Mouse (Mus musculus) T-helper 1 cell (primary cell): ENCODE results near the gene Hsph1.

Experiments used
- in situ Hi-C: fragments of 300-600 bp; cut with MboI, MseI; formaldehyde crosslinking; loops from one replicate; pipeline ENCODE4 v1.15.1; 2025; ENCODE audit warnings: high pct_unique_total_duplicates

The Hsph1 gene

DNA sequence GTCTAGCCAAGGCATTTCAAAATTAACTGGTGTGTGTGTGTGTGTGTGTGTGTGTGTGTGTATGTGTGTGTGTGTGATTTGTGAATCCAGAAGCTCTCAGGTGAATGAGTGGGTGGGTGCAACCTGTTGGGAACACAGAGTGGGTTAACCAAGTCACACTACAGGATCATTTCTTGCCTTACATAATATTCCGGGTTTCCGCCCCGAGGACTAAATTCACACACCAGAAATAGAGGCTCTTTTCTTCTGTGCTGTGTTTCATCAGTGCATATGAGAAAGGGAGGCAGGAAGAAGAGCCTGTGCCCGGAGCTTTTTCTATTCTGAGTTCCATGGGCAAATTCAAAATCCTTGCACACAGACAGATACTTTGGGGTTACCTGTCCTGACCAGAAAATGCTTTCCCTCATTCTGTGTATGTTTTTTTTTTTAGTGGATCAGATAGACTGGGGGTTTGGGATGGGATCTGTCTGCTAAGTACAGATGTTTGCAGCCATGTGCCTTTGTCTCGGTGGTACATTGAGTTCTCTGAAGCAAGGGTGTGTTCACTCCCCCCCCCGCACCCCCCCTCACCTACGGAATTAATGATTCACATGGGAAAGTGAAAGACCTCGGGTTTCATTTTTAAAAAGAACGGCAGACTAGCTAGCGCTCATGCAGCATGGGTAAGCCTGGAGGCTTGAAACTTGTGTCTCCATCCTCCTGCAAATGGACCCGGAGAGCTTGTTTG is 6.8 kb upstream of the Hsph1 start:
- in situ Hi-C loops = no loop called here

GRCm38 (mm10) chr5:149642366-149642765 is 6.2 kb upstream of the Hsph1 start:
- in situ Hi-C loops = no loop called here

GRCm38 (mm10) chr5:149641277-149641892 is 5.2 kb upstream of the Hsph1 start:
- in situ Hi-C loops = no loop called here

GRCm38 (mm10) chr5:149637306-149637705 is 1.1 kb upstream of the Hsph1 start:
- in situ Hi-C loops = loop anchor here (5.0 to 10.0 kb wide), 2 partner anchors 40 to 1243 kb away; partner anchors contain the start of genes B3glct and Slc7a1

GRCm38 (mm10) chr5:149635556-149635955 is 620 bp downstream of the Hsph1 start:
- in situ Hi-C loops = loop anchor here (5.0 to 10.0 kb wide), 2 partner anchors 42 to 1241 kb away; partner anchors contain the start of genes B3glct and Slc7a1

- in situ Hi-C loops = loop anchor here (5.0 to 10.0 kb wide), 2 partner anchors 43 to 1240 kb away; partner anchors contain the start of genes B3glct and Slc7a1
Measured at GRCm38 (mm10) chr5:149634409-149635035, 1.7 kb downstream of the Hsph1 start.

DNA sequence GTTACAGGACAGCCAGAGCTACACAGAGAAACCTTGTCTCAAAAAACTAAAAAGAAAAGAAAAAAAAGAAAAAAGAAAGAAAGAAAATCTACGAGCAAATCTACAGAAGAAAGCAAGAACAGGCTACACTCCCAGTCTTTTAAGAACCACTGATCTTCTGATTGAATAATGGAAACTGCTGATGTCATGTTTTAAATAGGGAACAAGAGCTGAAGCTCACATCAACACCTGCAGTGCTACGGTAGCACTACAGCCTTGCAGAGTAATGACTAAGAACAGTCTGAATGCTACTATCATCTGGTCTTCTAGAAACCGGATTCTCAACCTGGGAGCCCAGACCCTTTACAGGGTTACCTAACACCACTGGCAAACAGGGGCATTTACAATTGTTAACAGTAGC is 10.6 kb downstream of the Hsph1 start:
- in situ Hi-C loops = no loop called here

- in situ Hi-C loops = no loop called here
Measured at GRCm38 (mm10) chr5:149623815-149624675, 12.1 kb downstream of the Hsph1 start.

DNA sequence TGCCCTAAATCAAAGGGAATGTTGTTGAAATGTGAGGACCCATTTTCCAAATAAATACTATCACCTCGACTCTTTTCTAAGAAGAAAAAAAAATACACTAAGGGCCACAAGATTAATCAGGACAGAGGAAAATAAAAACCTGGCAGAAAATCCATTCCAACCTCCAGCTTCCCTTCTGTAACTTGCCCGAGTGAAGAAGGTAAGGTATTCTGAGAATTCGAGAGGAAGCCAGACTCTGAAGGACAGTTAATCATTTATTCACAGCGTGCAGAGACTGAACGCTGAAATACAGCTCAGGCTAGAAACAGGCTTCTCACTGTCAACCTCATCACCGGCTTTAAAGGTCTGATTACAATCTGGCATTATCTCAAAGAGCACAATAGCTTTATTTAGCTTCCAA is 13.5 kb downstream of the Hsph1 start:
- in situ Hi-C loops = no loop called here

DNA sequence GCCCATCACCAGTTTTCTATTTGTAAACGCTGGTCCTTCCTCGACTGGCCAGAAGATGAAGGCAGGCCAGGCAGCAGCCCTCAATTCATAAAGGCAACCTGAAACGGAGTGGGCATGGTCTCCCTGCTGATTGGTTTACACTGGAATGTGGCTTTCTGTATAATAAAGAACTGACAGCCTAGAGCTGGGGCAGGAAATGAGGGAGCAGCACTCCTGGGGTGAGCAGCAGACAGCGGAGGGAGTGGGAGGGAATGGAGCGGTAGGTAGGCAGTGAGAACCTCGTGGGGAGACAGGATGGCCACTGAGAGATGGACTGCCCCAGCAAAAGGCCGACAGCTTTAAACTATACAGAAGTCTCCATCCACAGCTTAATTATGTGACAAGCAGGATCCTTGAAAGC is 14.0 kb downstream of the Hsph1 start:
- in situ Hi-C loops = no loop called here

DNA sequence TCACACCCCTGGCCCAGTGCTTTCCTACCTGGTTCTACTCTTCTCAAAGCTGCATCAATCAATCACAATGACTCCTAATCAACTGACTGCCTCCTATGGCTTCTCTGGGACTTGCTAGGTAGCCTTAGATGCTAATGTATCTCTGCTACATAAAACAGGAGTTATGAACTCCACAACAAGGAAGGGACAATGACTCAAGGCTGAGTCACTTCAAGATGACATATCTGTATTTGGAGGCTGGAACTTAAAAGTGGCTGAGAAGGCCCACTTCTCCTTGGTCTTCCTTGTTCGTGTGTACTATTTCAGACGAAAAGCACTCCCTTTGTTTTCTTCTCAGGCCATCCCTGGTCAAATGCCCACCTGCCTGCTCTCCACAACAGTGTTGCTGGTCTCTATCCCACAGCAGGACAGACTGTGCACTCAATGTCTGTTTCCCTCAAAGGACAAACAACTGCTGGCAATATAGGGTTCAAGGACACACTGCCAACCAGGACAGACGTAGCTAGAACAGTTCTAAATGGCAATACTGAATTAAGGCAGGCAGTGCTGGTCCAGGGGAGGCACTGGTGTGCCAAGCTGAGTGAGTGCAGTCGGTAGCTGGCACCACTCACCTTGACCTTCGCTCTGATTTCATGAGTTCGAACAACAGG is 18.3 kb downstream of the Hsph1 start:
- in situ Hi-C loops = no loop called here

DNA sequence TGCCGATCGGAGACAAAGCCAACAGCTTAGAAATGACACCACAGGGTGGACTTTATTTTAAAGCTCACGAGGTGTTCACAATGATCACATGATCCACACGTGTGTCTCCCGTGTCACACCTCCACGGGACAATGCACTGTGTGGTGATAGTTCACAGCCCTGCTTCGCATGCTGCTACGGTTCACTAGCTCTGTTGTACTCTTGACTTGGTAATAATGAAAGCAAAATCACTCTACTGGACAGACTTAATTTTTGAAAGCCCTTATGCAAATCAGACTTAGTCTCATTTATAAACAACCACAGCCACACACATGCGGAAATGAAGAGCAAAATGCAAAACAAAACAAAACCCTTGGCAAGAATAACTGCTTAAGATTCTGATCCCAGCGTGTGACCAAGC is 19.4 kb downstream of the Hsph1 start:
- in situ Hi-C loops = no loop called here

DNA sequence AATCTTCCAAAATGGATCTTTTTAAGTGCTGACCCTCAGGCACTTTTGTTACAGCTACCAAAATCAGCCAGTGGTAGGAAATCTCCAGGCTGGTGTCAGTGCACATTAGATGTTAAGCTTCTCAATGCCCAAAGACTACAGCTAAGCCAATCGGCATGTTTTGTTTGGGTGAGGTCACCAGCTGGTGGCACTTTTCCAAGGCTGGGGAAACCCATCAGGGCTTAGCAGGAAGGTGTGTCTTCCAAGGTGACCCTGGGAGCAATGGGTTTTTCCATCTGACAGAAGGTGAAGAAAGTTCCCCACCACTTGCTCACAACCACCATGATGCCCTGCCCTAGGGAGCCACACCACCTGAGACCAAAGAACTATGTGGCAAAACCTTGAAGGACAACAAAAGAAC is 20.0 kb downstream of the Hsph1 start:
- in situ Hi-C loops = no loop called here

- in situ Hi-C loops = no loop called here
Measured at GRCm38 (mm10) chr5:149612740-149613139, 23.4 kb downstream of the Hsph1 start.

DNA sequence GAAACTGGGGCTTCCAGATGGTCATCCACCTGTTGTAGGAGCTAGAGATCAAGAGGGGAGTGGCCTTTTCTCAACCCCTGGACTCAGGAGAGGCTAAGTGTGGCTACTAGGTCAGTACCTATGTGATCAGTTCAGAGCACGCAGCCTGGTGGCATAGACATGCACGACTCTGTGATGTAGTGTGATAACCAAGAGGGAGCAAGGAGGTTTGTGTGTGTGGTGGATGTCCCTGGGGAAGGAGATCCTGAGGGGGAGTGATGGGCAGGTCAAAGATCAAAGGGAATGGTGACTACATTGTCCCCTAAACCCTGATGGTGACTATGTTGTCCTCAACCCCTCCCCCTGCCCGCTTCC is 24.0 kb downstream of the Hsph1 start:
- in situ Hi-C loops = no loop called here

DNA sequence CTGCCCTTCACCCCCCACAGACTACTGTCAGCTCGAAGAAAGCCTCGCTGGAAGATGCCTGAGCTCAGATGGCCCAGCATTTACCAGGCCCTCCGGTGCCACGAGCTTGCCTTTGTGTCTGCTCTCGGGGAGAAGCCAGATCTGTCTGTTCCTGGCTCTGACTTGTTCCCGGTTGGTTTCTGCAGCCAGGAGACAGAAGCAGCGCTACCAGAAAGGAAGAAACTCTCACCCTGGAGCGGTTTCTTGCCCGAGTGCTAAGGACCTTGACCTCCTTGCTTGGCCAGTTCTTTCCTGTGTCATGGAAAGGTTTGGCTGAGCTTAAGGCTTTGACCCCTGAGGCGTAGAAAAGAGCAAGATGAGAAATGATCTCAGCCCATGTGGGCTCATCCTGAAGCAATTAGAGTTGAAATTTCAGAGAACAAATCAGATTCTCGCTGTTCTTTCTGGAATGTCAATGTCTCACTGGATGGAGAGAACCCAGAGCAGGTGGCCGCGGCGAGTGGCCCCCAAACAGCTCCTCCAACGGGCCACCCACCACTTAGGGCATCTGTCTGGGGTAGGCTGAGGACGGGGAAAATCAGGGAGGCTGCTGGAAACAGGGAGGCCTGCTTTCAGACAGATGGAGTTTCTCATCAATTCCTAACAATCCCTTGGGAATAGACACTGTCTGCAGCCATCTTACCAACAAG is 24.6 kb downstream of the Hsph1 start:
- in situ Hi-C loops = no loop called here

- in situ Hi-C loops = no loop called here
Measured at GRCm38 (mm10) chr5:149607083-149607720, 29.0 kb downstream of the Hsph1 start.

DNA sequence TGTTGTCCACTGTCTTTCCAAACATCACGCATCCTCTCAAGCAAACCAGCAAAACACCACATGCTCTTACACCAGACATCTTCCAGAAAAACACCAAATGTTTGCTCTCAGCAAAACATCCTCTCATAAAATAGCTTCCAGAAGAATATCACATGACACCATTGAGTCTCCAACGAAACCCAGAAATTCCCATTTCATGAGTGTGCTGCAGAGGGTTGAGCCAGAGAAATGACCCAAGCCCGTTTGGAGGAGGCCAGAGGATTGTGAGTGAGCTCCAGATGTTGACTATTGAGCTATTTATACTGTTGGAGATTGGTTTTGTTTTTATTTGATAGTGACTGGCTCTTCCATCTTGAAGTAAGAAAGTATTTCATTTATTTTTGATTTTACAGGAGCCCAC is 32.9 kb downstream of the Hsph1 start:
- in situ Hi-C loops = no loop called here

GRCm38 (mm10) chr5:149601996-149602395 is 34.2 kb downstream of the Hsph1 start:
- in situ Hi-C loops = no loop called here

- in situ Hi-C loops = no loop called here
Measured at GRCm38 (mm10) chr5:149597351-149597750, 38.8 kb downstream of the Hsph1 start.
